ENCODE assay signal across 29 mouse cellular contexts in the genomic region with DNA sequence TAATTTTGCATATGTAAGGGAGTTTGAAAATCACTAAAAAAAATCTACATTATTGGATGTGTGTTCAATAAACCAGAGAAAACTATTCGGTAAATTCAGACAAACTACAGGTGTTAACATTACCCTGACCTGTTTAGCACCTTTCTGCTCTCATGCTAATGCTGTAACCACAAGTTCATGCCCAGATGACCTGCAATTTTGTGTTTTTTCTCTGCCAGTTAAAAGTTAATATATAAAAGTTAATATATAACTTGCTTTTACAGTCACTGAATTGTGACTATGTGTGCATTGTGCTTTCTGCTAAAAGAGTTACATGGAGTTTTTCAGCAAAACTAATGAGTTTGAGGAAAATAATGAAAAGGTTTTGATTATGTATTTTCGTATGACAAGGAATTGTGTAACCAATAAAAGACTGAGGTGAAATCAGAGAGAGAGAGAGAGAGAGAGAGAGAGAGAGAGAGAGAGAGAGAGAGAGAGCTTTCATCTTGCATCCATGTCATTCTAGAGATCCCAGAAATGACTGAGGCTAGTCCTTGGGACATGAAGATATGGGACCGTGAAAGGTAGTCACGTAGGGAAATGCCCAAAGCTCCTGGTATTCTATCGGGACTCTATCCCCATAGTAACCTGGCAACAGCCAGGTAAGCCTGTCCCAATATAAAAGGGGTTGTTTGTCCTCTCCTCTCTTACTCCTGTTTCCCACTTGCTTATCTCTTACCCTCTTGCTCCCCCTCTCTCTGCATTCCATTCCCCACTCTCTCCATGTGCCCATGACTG.
DNase-seq lines count a peak whose midpoint lies in the region; ATAC-seq and TF ChIP-seq lines count a peak whose summit lies in the region.
"Had no signal": no experiment of that assay in that cellular context is flagged by ENCODE, and none has a peak within 500 bp of the region (broad histone marks: within the 10 kb centered on the region; RNA-seq: fewer than 3 reads in every experiment).

No protein-coding gene starts in this region.

- WGBS in kidney, adult 2 months = 26% methylated on average over 5 of the region's 5 CpGs
- 56% methylated on average over 5 of the region's 5 CpGs for WGBS in intestine, embryonic 15.5 days
- WGBS in kidney, embryonic 15.5 days = 79% methylated on average over 5 of the region's 5 CpGs
- WGBS in thymus, adult 2 months = 85% methylated on average over 5 of the region's 5 CpGs

- TF ChIP-seq POLR2A in kidney, adult 2 months (IDR thresholded peaks at IDR 0.05; ENCODE audit: low read depth, low read length) = no peak
- no peak for TF ChIP-seq POLR2A in thymus, adult 2 months (IDR thresholded peaks at IDR 0.05; ENCODE audit: control insufficient read depth, extremely low read depth, insufficient read depth, low read length, poor library complexity)

- H3K36me3 ChIP-seq in kidney, adult 2 months (ENCODE audit: control insufficient read depth, insufficient read depth, low read length) = no peaks in the 10 kb centered on the region
- no peaks in the 10 kb centered on the region for H3K36me3 ChIP-seq in intestine, embryonic 15.5 days
- H3K36me3 ChIP-seq in kidney, embryonic 15.5 days = no peaks in the 10 kb centered on the region
- no peaks in the 10 kb centered on the region for H3K36me3 ChIP-seq in thymus, adult 2 months (ENCODE audit: control insufficient read depth, insufficient read depth, low read length)
- H3K36me3 ChIP-seq: embryonic facial prominence, embryonic 10.5 days; embryonic facial prominence, embryonic 13.5 days; forebrain, embryonic 12.5 days; forebrain, embryonic 15.5 days; G1E; heart, embryonic 12.5 days; heart, embryonic 15.5 days; hindbrain, embryonic 10.5 days had no signal

- H3K27me3 ChIP-seq in kidney, adult 2 months (replicated peaks; ENCODE audit: control insufficient read depth, insufficient read depth, low read length) = no peaks in the 10 kb centered on the region
- H3K27me3 ChIP-seq in intestine, embryonic 15.5 days (replicated peaks) = no peaks in the 10 kb centered on the region
- H3K27me3 ChIP-seq in kidney, embryonic 15.5 days = no peaks in the 10 kb centered on the region
- no peaks in the 10 kb centered on the region for H3K27me3 ChIP-seq in thymus, adult 2 months (ENCODE audit: control insufficient read depth, insufficient read depth, low read length)
- H3K27me3 ChIP-seq: CH12.LX; embryonic facial prominence, embryonic 13.5 days; forebrain, embryonic 12.5 days; forebrain, embryonic 15.5 days; heart, embryonic 12.5 days; heart, embryonic 15.5 days; Patski had no signal

- no peaks in the 10 kb centered on the region for H3K9me3 ChIP-seq in intestine, embryonic 15.5 days
- H3K9me3 ChIP-seq in kidney, embryonic 15.5 days (replicated peaks) = no peaks in the 10 kb centered on the region
- H3K9me3 ChIP-seq: embryonic facial prominence, embryonic 10.5 days; embryonic facial prominence, embryonic 13.5 days; forebrain, embryonic 12.5 days; forebrain, embryonic 15.5 days; heart, embryonic 15.5 days; hindbrain, embryonic 10.5 days had no signal

- peaks cover 9% of the 10 kb centered on the region for H3K4me1 ChIP-seq in kidney, adult 2 months (ENCODE audit: control insufficient read depth, insufficient read depth, low read length)
- H3K4me1 ChIP-seq in intestine, embryonic 15.5 days (replicated peaks) = no peaks in the 10 kb centered on the region
- no peaks in the 10 kb centered on the region for H3K4me1 ChIP-seq in kidney, embryonic 15.5 days
- H3K4me1 ChIP-seq in thymus, adult 2 months (replicated peaks; ENCODE audit: control insufficient read depth, insufficient read depth, low read length) = no peaks in the 10 kb centered on the region
- H3K4me1 ChIP-seq: embryonic facial prominence, embryonic 10.5 days; embryonic facial prominence, embryonic 13.5 days; forebrain, embryonic 12.5 days; forebrain, embryonic 15.5 days; heart, embryonic 12.5 days; heart, embryonic 15.5 days; hindbrain, embryonic 10.5 days had no signal

- TF ChIP-seq CTCF in kidney, adult 2 months (conservative IDR thresholded peaks at IDR 0.05; ENCODE audit: insufficient read depth, insufficient read length, low read depth, low read length) = no peak
- TF ChIP-seq CTCF in thymus, adult 2 months (IDR thresholded peaks at IDR 0.05; ENCODE audit: borderline replicate concordance, control insufficient read depth, extremely low read depth, insufficient read depth, low read length, poor library complexity) = no peak

- H3K4me3 ChIP-seq in kidney, adult 2 months (ENCODE audit: insufficient read depth, low read depth, low read length) = no peak overlapping the region
- no peak overlapping the region for H3K4me3 ChIP-seq in intestine, embryonic 15.5 days (replicated peaks)
- H3K4me3 ChIP-seq in kidney, embryonic 15.5 days (replicated peaks) = no peak overlapping the region
- no peak overlapping the region for H3K4me3 ChIP-seq in thymus, adult 2 months (ENCODE audit: control insufficient read depth, insufficient read depth, low read length)
- H3K4me3 ChIP-seq: embryonic facial prominence, embryonic 10.5 days; embryonic facial prominence, embryonic 13.5 days; erythroblast, embryonic 14.5 days; forebrain, embryonic 12.5 days; forebrain, embryonic 15.5 days; heart, embryonic 12.5 days; heart, embryonic 15.5 days; hindbrain, embryonic 10.5 days had no signal

- H3K4me2 ChIP-seq in intestine, embryonic 15.5 days (replicated peaks) = no peak overlapping the region
- H3K4me2 ChIP-seq in kidney, embryonic 15.5 days = no peak overlapping the region
- H3K4me2 ChIP-seq: embryonic facial prominence, embryonic 13.5 days; forebrain, embryonic 12.5 days; forebrain, embryonic 15.5 days; heart, embryonic 12.5 days; heart, embryonic 15.5 days; hindbrain, embryonic 14.5 days had no signal

- peak; percentile 79 for ATAC-seq in intestine, embryonic 15.5 days
- peak; percentile 78 for ATAC-seq in kidney, embryonic 15.5 days (replicated peaks; ENCODE audit: low FRiP score)
- ATAC-seq: forebrain, embryonic 15.5 days; Patski had no signal

- H3K27ac ChIP-seq in kidney, adult 2 months (ENCODE audit: insufficient read depth, low read depth, low read length) = peak overlapping the region; percentile 68; the same call in 1 of the 2 replicates
- H3K27ac ChIP-seq in intestine, embryonic 15.5 days = no peak overlapping the region
- H3K27ac ChIP-seq in kidney, embryonic 15.5 days = peak overlapping the region; percentile 80
- no peak overlapping the region for H3K27ac ChIP-seq in thymus, adult 2 months (ENCODE audit: control insufficient read depth, insufficient read depth, low read length)
- H3K27ac ChIP-seq: embryonic facial prominence, embryonic 10.5 days; embryonic facial prominence, embryonic 13.5 days; forebrain, embryonic 12.5 days; forebrain, embryonic 15.5 days; heart, embryonic 15.5 days; hindbrain, embryonic 10.5 days; hindbrain, embryonic 14.5 days had no signal

- H3K9ac ChIP-seq in intestine, embryonic 15.5 days = no peak overlapping the region
- no peak overlapping the region for H3K9ac ChIP-seq in kidney, embryonic 15.5 days
- H3K9ac ChIP-seq: embryonic facial prominence, embryonic 13.5 days; forebrain, embryonic 12.5 days; forebrain, embryonic 15.5 days; heart, embryonic 12.5 days; heart, embryonic 15.5 days; hindbrain, embryonic 14.5 days had no signal

- DNase-seq in kidney, adult 2 months = peak; percentile 53
- DNase-seq in kidney, adult 11 months = no peak
- DNase-seq in kidney, postnatal 14 days = peak; percentile 12
- DNase-seq in thymus, adult 2 months = no peak
- no peak for DNase-seq in cerebellum, adult 11 months
- DNase-seq: adrenal gland, postnatal 10 days; adrenal gland, postnatal 36 days; B cell, adult 2 months; cerebellum, adult 2 months; cerebellum, postnatal 36 days; embryo, embryonic 11 days; gastrocnemius, postnatal 25 days; heart, adult 18-20 months; heart, postnatal 10 days; heart, postnatal 36 days had no signal

Comparison
In these comparisons a context has a peak if more than half of its experiments do, and no peak if none do; other contexts are left out.
1. DNase-seq: peak in kidney, adult 2 months (single experiment) and kidney, postnatal 14 days (single experiment); none in kidney, adult 11 months (single experiment), thymus, adult 2 months (single experiment) and cerebellum, adult 11 months (single experiment).
2. H3K27ac ChIP-seq: peak in kidney, adult 2 months (single experiment) and kidney, embryonic 15.5 days (single experiment); none in intestine, embryonic 15.5 days (single experiment) and thymus, adult 2 months (single experiment).